Mouse (Mus musculus): ENCODE results near the gene Hist1h2bk. TPM values are rescaled to one million over a fixed set of nuclear protein-coding genes. Genes with fewer than 3 reads are reported as not detected.

Gene Hist1h2bk
- polyA plus RNA-seq, 1 experiment from 2014 or later = 4.0 TPM

GRCm38 (mm10) chr13:22019934-22020835, 15.5 kb upstream of the Hist1h2bk start:
- under 1% methylated on average over 44 of the region's 44 CpGs for WGBS
- peaks cover 22% of the 10 kb centered on the region for H3K4me1 ChIP-seq (replicated peaks)
- peaks cover 58% of the 10 kb centered on the region for H3K27me3 ChIP-seq
- H3K9ac ChIP-seq (replicated peaks) = 0 out of 2 replicates have a peak overlapping the region, but pooled peaks have one; percentile 29
- no peak for ATAC-seq
- H3K27ac ChIP-seq = no peak overlapping the region
- H3K4me3 ChIP-seq (replicated peaks) = peak overlapping the region; percentile 43
- H3K4me2 ChIP-seq (replicated peaks) = peak overlapping the region; percentile 58
- no peaks in the 10 kb centered on the region for H3K9me3 ChIP-seq
- H3K36me3 ChIP-seq = no peaks in the 10 kb centered on the region

- ATAC-seq = no peak
- peaks cover 52% of the 10 kb centered on the region for H3K27me3 ChIP-seq
- H3K4me3 ChIP-seq (replicated peaks) = peak overlapping the region; percentile 43
- H3K4me2 ChIP-seq (replicated peaks) = peak overlapping the region; percentile 58
- WGBS = 0% methylated on average over 8 of the region's 8 CpGs
- peaks cover 26% of the 10 kb centered on the region for H3K4me1 ChIP-seq (replicated peaks)
- no peaks in the 10 kb centered on the region for H3K9me3 ChIP-seq
- H3K9ac ChIP-seq (replicated peaks) = no peak overlapping the region
- H3K27ac ChIP-seq = no peak overlapping the region
- H3K36me3 ChIP-seq = no peaks in the 10 kb centered on the region
Measured at GRCm38 (mm10) chr13:22020901-22021339, 14.8 kb upstream of the Hist1h2bk start.

DNA sequence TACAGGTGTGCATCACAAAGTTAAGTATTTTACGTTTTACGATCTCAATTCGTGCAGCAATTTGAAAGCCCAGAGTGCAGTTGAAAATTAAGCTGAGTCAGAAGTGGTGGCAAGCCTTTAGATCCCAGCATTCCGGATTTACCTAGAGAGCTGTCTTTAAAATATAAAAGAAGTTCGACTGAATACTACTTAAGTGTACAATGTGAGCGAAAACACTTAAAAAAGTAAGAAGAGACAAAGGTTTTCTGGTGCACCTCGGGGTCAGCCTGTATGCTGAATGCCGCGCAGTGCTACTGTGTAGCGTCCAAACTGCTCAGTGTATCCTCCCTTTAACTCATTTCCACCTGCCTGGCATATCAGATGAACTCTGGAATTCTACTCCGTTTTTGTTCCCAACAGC, 14.1 kb upstream of the Hist1h2bk start:
- ATAC-seq = no peak
- under 1% methylated on average over 11 of the region's 11 CpGs for WGBS
- no peaks in the 10 kb centered on the region for H3K36me3 ChIP-seq
- peak overlapping the region; percentile 58 for H3K4me2 ChIP-seq (replicated peaks)
- peak overlapping the region; percentile 43 for H3K4me3 ChIP-seq (replicated peaks)
- peaks cover 29% of the 10 kb centered on the region for H3K4me1 ChIP-seq (replicated peaks)
- H3K9ac ChIP-seq (replicated peaks) = no peak overlapping the region
- peaks cover 46% of the 10 kb centered on the region for H3K27me3 ChIP-seq
- H3K27ac ChIP-seq = no peak overlapping the region
- H3K9me3 ChIP-seq = no peaks in the 10 kb centered on the region

- H3K36me3 ChIP-seq = no peaks in the 10 kb centered on the region
- no peaks in the 10 kb centered on the region for H3K9me3 ChIP-seq
- H3K4me1 ChIP-seq (replicated peaks) = peaks cover 31% of the 10 kb centered on the region
- H3K9ac ChIP-seq (replicated peaks) = no peak overlapping the region
- WGBS = 1% methylated on average over 9 of the region's 9 CpGs
- ATAC-seq = peak; percentile 61; the same call in 1 of the 2 replicates
- no peak overlapping the region for H3K27ac ChIP-seq
- H3K27me3 ChIP-seq = peaks cover 42% of the 10 kb centered on the region
- peak overlapping the region; percentile 43 for H3K4me3 ChIP-seq (replicated peaks)
- peak overlapping the region; percentile 58 for H3K4me2 ChIP-seq (replicated peaks)
Measured at GRCm38 (mm10) chr13:22022241-22022640, 13.4 kb upstream of the Hist1h2bk start.

DNA sequence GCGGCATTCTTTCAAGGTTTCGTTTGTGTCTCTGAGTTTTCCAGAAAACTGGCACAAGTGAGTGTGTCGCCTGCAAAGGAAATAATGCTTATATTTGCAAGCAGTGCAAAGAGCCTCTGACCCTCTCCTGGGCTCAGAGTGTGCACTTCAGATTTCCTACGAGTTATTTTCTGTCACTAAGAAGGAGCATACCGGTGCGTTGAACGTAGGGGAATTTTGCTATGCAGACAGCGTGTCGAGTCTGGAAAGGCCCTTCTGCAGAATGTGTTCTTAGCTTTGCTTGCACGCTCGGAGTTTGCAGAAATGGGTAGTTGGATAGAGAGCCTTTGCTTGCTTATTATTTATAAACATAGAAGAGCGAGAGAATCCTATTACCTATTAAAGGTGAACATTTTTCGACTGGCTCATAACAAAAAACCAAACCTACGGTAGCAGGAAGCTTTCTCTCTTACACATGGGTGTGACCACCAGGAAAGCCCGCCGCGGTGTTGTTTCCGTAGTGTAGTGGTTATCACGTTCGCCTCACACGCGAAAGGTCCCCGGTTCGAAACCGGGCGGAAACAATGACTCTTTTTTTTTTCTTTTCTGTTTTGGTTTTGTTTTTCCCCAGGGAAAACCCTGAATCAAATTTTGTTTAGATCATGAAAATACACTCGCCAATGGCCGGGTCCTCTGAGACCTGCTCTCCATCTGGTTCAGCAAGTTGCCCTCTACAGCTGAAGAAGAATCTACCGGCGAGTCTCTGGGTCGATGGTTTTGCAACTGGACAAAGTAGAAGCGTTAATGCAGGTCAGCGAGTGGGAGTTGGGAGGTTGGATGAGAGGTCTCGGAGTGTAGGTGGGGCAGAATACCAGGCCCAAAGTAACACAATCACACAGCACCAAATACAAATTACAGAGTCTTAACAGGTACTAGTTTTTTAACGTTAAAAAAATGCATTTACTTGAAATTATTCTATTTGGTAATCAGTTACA, 9.3 kb upstream of the Hist1h2bk start:
- peaks cover 16% of the 10 kb centered on the region for H3K4me1 ChIP-seq (replicated peaks)
- peak overlapping the region; percentile 65 for H3K4me2 ChIP-seq (replicated peaks)
- 1% methylated on average over 35 of the region's 35 CpGs for WGBS
- H3K27ac ChIP-seq = peak overlapping the region; percentile 59
- peak overlapping the region; percentile 61 for H3K9ac ChIP-seq (replicated peaks)
- H3K4me3 ChIP-seq (replicated peaks) = peak overlapping the region; percentile 43
- H3K9me3 ChIP-seq = no peaks in the 10 kb centered on the region
- peaks cover 5% of the 10 kb centered on the region for H3K27me3 ChIP-seq
- ATAC-seq = peak; percentile 9; the same call in 1 of the 2 replicates
- no peaks in the 10 kb centered on the region for H3K36me3 ChIP-seq

GRCm38 (mm10) chr13:22028673-22029460, 6.8 kb upstream of the Hist1h2bk start:
- peaks cover 5% of the 10 kb centered on the region for H3K27me3 ChIP-seq
- peak; percentile 79 for ATAC-seq
- H3K27ac ChIP-seq = peak overlapping the region; percentile 71; the same call in 1 of the 2 replicates
- peak overlapping the region; percentile 75 for H3K9ac ChIP-seq (replicated peaks)
- WGBS = under 1% methylated on average over 40 of the region's 40 CpGs
- H3K4me2 ChIP-seq (replicated peaks) = peak overlapping the region; percentile 64
- H3K36me3 ChIP-seq = no peaks in the 10 kb centered on the region
- peak overlapping the region; percentile 52 for H3K4me3 ChIP-seq (replicated peaks)
- peaks cover 12% of the 10 kb centered on the region for H3K4me1 ChIP-seq (replicated peaks)
- H3K9me3 ChIP-seq = no peaks in the 10 kb centered on the region

- ATAC-seq = no peak
- WGBS = 28% methylated on average over 8 of the region's 8 CpGs
Measured at GRCm38 (mm10) chr13:22029928-22030327, 5.7 kb upstream of the Hist1h2bk start.

GRCm38 (mm10) chr13:22030493-22030892, 5.2 kb upstream of the Hist1h2bk start:
- Histone ChIP-seq H3K9ac (replicated peaks) (no peak overlapping the region), H3K4me3 (replicated peaks) (no peak overlapping the region), H3K4me1 (replicated peaks) (peaks cover 20% of the 10 kb centered on the region), H3K4me2 (replicated peaks) (no peak overlapping the region), H3K27ac (no peak overlapping the region), H3K36me3 (no peaks in the 10 kb centered on the region), H3K27me3 (no peaks in the 10 kb centered on the region), H3K9me3 (no peaks in the 10 kb centered on the region)
- WGBS = 19% methylated on average over 4 of the region's 4 CpGs
- ATAC-seq = no peak

More at GRCm38 (mm10) chr13:22029928-22030327, 5.7 kb upstream of the Hist1h2bk start:
- Histone ChIP-seq H3K4me3 (replicated peaks) (no peak overlapping the region), H3K9me3 (no peaks in the 10 kb centered on the region), H3K27ac (no peak overlapping the region), H3K4me1 (replicated peaks) (peaks cover 19% of the 10 kb centered on the region), H3K4me2 (replicated peaks) (no peak overlapping the region), H3K36me3 (no peaks in the 10 kb centered on the region), H3K9ac (replicated peaks) (no peak overlapping the region), H3K27me3 (no peaks in the 10 kb centered on the region)

DNA sequence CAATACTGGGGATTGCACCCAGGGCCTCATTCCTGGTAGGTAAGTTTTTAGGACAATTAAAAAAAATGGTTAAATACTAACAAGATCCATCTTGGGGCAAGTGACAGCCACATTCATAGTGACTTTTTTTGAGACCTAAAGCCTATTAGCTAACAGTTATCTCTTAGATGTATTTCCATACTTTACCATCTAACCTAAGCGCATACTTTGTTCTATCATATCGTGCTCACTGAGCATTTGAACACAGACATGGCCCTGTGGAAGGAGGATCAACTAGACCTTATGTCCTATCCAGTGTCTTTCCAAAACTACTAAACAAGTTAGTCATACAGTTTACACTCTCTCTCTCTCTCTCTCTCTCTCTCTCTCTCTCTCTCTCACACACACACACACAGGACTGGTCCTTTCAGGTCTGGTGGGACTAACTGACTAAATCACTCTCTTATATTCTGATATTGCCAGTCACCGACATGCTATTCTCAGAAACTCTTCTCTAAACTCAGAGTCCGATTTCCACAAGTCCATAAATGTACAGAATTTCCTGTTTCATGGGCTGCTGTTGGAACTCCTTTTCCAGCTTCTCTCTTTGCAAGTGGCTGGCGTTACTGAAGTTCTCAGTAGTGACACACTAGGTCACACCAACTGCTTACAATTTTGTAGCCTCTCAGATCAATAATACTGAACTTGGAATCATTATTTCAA, 1.8 kb upstream of the Hist1h2bk start:
- Histone ChIP-seq H3K4me3 (replicated peaks) (peak overlapping the region; percentile 43), H3K36me3 (no peaks in the 10 kb centered on the region), H3K27ac (no peak overlapping the region), H3K27me3 (no peaks in the 10 kb centered on the region), H3K9me3 (no peaks in the 10 kb centered on the region), H3K9ac (replicated peaks) (no peak overlapping the region), H3K4me1 (replicated peaks) (peaks cover 19% of the 10 kb centered on the region), H3K4me2 (replicated peaks) (peak overlapping the region; percentile 70)
- 52% methylated on average over 5 of the region's 5 CpGs for WGBS
- ATAC-seq = no peak

DNA sequence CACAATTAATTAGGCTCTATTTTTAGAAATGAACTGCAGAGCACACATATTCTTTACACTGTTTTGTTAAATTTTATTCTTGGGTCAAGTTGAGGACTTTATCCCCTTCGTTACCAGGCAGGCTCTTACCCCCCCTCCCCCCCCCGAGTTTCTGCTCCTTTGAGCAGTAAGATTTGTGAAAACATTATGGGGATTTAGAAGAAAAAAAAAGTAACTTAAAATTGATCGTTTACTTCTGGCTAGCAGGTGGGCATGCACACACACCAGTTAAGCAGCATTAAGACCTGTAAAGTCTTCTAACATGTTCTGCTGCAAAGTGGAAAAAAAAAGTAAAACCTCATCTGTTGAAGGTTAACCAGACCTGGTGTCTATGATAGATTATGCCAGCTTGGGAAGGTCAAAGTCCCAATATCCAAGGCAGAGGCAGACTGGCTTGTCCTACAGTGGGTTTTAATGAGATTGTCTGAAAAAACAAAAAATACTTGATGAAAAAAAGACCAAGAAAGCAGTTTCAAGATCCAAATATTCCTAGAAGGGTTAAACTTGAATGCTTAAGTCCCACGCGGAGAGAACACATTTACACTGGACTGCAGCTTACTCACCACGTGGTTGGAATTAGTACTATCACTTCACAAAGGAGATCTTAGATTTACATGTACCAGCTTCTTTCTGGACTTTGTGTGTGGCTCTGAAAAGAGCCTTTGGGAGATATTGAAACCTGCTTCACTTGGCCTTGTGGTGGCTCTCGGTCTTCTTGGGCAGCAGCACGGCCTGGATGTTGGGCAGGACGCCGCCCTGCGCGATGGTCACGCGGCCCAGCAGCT, 1.0 kb upstream of the Hist1h2bk start:
- Histone ChIP-seq H3K9ac (replicated peaks) (peak overlapping the region; percentile 54), H3K9me3 (no peaks in the 10 kb centered on the region), H3K27ac (no peak overlapping the region), H3K4me1 (replicated peaks) (peaks cover 19% of the 10 kb centered on the region), H3K27me3 (no peaks in the 10 kb centered on the region), H3K4me3 (replicated peaks) (peak overlapping the region; percentile 43), H3K36me3 (no peaks in the 10 kb centered on the region), H3K4me2 (replicated peaks) (peak overlapping the region; percentile 70)
- no peak for ATAC-seq
- under 1% methylated on average over 14 of the region's 14 CpGs for WGBS

Data from midbrain, embryonic 13.5 days (tissue).